Mouse (Mus musculus) gonadal fat pad, adult 2 months (tissue): Measurements from ENCODE around the gene Lasp1. TPM values are rescaled to one million over a fixed set of nuclear protein-coding genes. Genes with fewer than 3 reads are reported as not detected.

ENCODE experiments used
- DNase-seq: peaks from one replicate; pipeline ENCODE4 v3.0.0-alpha.2; 2012; ENCODE audit warnings: low read depth
- polyA plus RNA-seq: library from polyadenylated mRNA; depleted of rRNA; stranded (reverse); fragments of >200 nt; gene quantifications from 2 replicates; pipeline ENCODE4 v1.2.3, GENCODE M21; 2012

Gene Lasp1
- polyA plus RNA-seq, 1 experiment, result 107 TPM

GRCm38 (mm10) chr11:97810970-97811369 is 12.2 kb downstream of the Lasp1 start:
- no peak for DNase-seq

- no peak for DNase-seq
These were observed 13.0 kb downstream of the Lasp1 start for GRCm38 (mm10) chr11:97811569-97812362.

DNA sequence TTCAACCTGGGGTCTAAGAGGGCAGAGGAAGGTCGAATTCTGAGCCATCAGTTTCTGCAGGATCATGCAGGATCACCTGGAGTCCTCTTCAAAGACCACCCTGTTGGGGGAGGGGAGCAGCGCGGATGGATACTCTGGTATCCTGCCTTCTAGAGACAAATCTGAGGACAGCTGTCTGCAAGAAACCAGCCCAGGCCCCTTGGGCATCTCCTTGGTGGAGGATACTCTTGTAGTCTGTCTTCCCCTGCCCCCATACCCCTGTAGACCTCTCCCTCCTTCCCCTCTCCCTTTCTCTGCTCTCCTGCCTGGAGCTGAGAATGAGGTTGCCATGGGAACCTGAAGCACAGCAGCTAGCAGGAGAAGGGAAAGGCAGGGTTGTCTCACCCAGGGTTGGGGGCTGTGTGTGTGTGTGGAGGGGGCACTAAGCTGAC is 13.7 kb downstream of the Lasp1 start:
- DNase-seq, result no peak

GRCm38 (mm10) chr11:97813085-97813484 is 14.3 kb downstream of the Lasp1 start:
- DNase-seq, result no peak

GRCm38 (mm10) chr11:97813746-97814515 is 15.1 kb downstream of the Lasp1 start:
- peak; percentile 77 for DNase-seq

GRCm38 (mm10) chr11:97815736-97816135 is 16.9 kb downstream of the Lasp1 start:
- DNase-seq, result no peak

DNA sequence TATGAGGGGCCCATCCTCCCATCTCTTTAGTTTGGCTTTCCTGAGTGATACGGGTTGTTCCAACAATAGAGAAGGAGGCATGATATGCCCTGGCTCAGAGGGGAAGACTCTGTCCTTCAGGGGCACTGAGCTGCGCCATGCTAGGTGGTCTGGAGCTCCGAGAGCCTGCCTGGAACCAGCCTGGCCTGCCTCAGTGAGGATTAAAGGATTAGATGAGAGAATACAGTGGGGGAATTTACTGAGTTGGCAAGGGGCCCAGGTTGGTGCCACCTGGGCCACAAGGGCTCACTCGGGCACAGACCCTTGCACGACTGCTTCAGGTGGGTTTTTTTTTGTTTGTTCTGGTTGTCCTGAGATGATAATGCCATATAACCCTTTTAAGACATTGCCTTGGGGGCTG is 17.4 kb downstream of the Lasp1 start:
- no peak for DNase-seq

GRCm38 (mm10) chr11:97816916-97817315 is 18.1 kb downstream of the Lasp1 start:
- no peak for DNase-seq

GRCm38 (mm10) chr11:97817379-97817778 is 18.6 kb downstream of the Lasp1 start:
- no peak for DNase-seq

- DNase-seq, result no peak
These were observed 19.2 kb downstream of the Lasp1 start for GRCm38 (mm10) chr11:97818003-97818402.

DNA sequence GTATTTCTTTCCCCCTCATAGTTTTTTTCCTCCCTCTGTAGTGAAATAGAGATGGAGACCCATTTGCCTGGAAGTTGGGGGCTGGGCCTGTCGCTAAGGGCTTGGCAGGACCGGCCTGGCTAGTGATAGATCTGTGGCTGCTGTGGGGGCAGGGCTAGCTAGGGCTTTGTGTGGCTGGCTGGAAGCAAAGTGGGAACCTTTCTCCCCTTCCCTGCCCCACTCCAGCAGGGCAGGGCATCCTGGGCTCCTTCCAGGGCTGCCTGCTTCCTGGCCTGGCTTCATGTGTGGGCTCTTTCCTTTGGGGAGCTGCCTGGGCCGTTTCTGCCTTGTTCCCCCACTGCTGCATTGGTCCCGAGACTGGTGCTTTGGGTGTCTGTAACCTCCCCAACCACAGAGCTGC is 19.8 kb downstream of the Lasp1 start:
- no peak for DNase-seq

DNA sequence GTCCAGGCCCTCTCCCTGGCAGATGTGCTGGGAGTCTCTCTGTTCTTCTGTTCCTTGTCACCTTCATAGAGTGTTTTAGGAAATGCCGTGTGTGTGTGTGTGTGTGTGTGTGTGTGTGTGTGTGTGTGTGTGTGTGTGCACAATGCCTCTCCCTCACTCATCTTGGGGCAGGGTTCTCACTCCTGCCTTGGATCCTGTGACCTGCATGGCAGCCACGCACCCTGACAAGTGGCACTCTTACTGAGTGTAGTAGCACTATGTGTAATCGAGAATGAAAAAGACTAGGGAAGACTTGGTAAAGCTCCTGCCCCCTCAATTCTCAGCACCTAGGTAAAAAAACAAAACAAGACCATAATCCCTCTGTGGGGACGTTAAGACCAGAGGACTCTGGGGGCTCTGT is 20.3 kb downstream of the Lasp1 start:
- no peak for DNase-seq

GRCm38 (mm10) chr11:97819923-97820322 is 21.1 kb downstream of the Lasp1 start:
- no peak for DNase-seq

GRCm38 (mm10) chr11:97820840-97821239 is 22.0 kb downstream of the Lasp1 start:
- DNase-seq, result no peak

GRCm38 (mm10) chr11:97821401-97822064 is 22.7 kb downstream of the Lasp1 start:
- DNase-seq, result no peak

GRCm38 (mm10) chr11:97822840-97823603 is 24.2 kb downstream of the Lasp1 start:
- no peak for DNase-seq

DNA sequence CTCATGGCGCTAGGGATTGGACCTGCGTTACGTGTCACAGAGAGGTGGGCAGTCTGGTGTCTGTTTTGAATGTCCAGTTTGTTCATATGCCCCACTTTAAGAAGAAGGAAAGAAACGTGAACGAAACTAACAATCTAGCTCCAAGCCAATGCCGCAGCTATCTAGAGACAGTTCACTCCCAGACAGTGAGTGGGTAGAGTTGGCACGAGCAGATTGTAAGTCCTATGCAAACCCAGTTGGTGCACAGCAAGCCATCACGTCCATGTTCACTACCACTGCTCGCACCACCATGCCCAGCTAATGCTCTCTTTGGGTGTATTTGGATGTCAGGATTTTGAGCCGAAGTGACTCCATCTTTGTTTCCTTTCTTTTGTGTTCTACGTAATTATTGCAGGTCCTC is 25.4 kb downstream of the Lasp1 start:
- no peak for DNase-seq

DNA sequence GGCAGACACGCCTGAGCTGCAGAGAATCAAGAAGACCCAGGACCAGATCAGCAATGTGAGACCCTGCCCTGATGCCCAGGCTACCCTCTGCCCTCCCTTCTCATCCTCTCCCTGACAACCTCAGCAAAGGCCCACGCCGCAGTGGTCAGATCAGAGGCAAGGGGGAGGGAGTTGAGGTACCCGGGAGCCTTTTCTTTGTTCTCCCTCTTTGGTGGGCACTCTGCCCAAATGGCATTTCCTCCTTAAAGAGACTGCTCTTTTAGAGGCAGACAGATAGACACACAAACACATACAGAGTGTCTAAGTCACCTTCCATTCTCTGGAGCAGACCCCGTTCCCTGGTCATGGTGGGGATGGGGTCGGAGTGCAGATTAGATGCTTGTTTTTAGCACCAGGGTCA is 26.1 kb downstream of the Lasp1 start:
- DNase-seq, result no peak

GRCm38 (mm10) chr11:97825295-97825694 is 26.5 kb downstream of the Lasp1 start:
- DNase-seq, result no peak

DNA sequence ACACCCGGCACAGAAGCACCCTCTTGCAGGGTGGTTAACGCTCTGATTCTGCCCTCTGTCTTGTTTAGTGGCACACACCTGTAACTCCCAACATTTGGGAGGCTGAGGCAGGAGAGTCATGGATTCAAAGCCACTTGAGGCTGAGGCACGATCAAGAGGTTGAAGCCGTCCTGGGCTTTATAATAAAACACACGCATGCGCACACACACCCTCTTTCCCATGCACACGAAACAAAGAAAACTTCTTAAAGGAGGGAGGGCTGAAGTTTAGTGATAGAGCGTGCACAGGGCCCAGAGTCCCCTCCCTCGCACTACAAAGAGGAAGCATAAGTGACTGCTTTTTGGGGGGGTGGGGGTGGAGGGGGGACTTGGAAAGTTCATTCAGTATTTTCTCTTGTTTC is 27.2 kb downstream of the Lasp1 start:
- DNase-seq, result no peak

GRCm38 (mm10) chr11:97826414-97826813 is 27.6 kb downstream of the Lasp1 start:
- DNase-seq, result no peak

- DNase-seq, result no peak
These were observed 28.9 kb downstream of the Lasp1 start for GRCm38 (mm10) chr11:97827654-97828053.
